Mouse (Mus musculus): ENCODE results near the gene Frs2.

DNA sequence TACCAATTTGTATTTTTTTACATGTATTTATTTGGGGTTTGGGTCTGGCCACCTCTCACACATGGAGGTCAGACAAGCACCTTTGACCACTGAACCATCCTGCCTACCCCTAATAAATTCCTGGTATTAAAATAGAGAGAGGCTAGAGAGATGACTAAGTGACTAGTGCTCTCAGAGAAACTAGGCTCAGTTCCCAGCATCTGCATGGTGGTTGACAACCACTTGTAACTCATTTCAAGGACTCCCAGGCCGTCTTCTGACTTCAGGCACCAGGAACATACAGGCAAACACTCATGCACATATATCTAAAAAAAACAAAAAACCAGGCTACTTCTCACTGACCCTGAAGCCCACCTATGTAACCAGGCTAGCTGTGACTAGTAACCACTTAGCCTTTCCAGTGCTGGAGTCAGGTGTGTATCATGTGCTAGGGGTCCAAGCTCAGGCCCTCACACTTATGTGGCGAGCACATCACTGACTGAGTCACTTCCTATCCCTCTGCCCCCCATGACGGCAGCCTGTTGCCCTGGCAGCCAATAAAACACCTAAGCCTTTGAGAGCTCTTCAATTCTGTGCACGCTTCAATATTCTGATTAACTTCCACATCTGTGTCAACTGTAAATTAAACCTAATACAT lies 98.3 kb downstream of the Frs2 start:
- no peak for TF ChIP-seq CTCF (IDR thresholded peaks at IDR 0.05; ENCODE audit: borderline replicate concordance, control insufficient read depth, extremely low read depth, insufficient read depth, low read length, poor library complexity)
- no peak for TF ChIP-seq POLR2A (IDR thresholded peaks at IDR 0.05; ENCODE audit: control insufficient read depth, extremely low read depth, insufficient read depth, low read length, poor library complexity)
